Mouse (Mus musculus) heart, embryonic 14.5 days (tissue): ENCODE data around the gene Hoxc5. TPM values are rescaled to one million over a fixed set of nuclear protein-coding genes. Genes with fewer than 3 reads are reported as not detected.

Source experiments
- ATAC-seq: fragments of 200-750 bp; cut with Nextera tagmentation; 2 replicates; pipeline ENCODE4 v1.8.0; 2017; ENCODE audit warnings: low read depth, moderate TSS enrichment; ENCODE audit not compliant: insufficient number of reproducible peaks, insufficient read depth, low FRiP score
- H3K27ac ChIP-seq, 2 experiments: fragments of 200-500 bp in 1 of 2; fragments of 300-500 bp in 1 of 2; sonication (generic) in 1 of 2; replicated peaks in 1 of 2; 2 replicates each; pipeline ENCODE4 v1.5.1; 2012 to 2014; ENCODE audit warnings: low read depth in 2 of 2, low read length in 2 of 2, control low read depth in 1 of 2, mild to moderate bottlenecking in 1 of 2, mixed read lengths in 1 of 2; ENCODE audit not compliant: control insufficient read depth in 1 of 2, insufficient read depth in 1 of 2
- H3K27me3 ChIP-seq: fragments of 300-500 bp; sonication (generic); 2 replicates; pipeline ENCODE4 v1.6.1; 2014; ENCODE audit warnings: mild to moderate bottlenecking, low read length, control low read depth; ENCODE audit not compliant: control insufficient read depth, insufficient read depth
- H3K36me3 ChIP-seq: fragments of 300-500 bp; sonication (generic); 2 replicates; pipeline ENCODE4 v1.6.1; 2014; ENCODE audit warnings: mild to moderate bottlenecking, control low read depth, low read length, mixed read lengths; ENCODE audit not compliant: control insufficient read depth, insufficient read depth
- H3K4me1 ChIP-seq, 2 experiments: fragments of 200-500 bp in 1 of 2; fragments of 300-500 bp in 1 of 2; sonication (generic) in 1 of 2; 2 replicates each; pipeline ENCODE4 v1.6.1; 2012 to 2014; ENCODE audit warnings: low read length in 2 of 2, control low read depth in 1 of 2, mixed read lengths in 1 of 2; ENCODE audit not compliant: control insufficient read depth in 2 of 2, insufficient read depth in 2 of 2
- H3K4me2 ChIP-seq: fragments of 300-500 bp; sonication (generic); 2 replicates; pipeline ENCODE4 v1.6.1; 2014; ENCODE audit warnings: mild to moderate bottlenecking, low read length
- H3K4me3 ChIP-seq, 2 experiments: fragments of 200-500 bp in 1 of 2; fragments of 300-500 bp in 1 of 2; sonication (generic) in 1 of 2; 2 replicates each; pipeline ENCODE4 v1.5.1; 2012 to 2014; ENCODE audit warnings: low read length in 2 of 2, mild to moderate bottlenecking in 2 of 2, control low read depth in 1 of 2, low read depth in 1 of 2, moderate library complexity in 1 of 2; ENCODE audit not compliant: control insufficient read depth in 1 of 2, insufficient read depth in 1 of 2
- H3K9ac ChIP-seq: fragments of 300-500 bp; sonication (generic); 2 replicates; pipeline ENCODE4 v1.6.1; 2014; ENCODE audit warnings: mild to moderate bottlenecking, low read length
- H3K9me3 ChIP-seq: fragments of 300-500 bp; sonication (generic); 2 replicates; pipeline ENCODE4 v1.6.1; 2016; ENCODE audit warnings: low read length, control low read depth; ENCODE audit not compliant: control insufficient read depth
- WGBS: fragments of 180-500 bp; shearing (Covaris S2); extraction: QIAGEN DNeasy Blood & Tissue Kit; methylation state at CpG from one replicate; pipeline ENCODE4 v1.1.7; 2014; 5-methylcytosine and 5-hydroxymethylcytosine counted together
- polyA plus RNA-seq: library from polyadenylated mRNA; unstranded; fragments of >200 nt; fragmentation: Nextera tagmentation; extraction: Ambion mirVana; gene quantifications from 2 replicates; pipeline ENCODE4 v1.2.1, GENCODE M21; 2014

The Hoxc5 gene
- polyA plus RNA-seq, 1 experiment from 2014 or later: 0.07 TPM

- Histone ChIP-seq H3K36me3 (no peaks in the 10 kb centered on the region), H3K4me1 (peaks cover 9 to 12% of the 10 kb centered on the region in 2 experiments), H3K27ac (no peak overlapping the region), H3K9ac (no peak overlapping the region), H3K27me3 (peaks cover 99% of the 10 kb centered on the region), H3K4me3 (no peak overlapping the region), H3K4me2 (no peak overlapping the region), H3K9me3 (no peaks in the 10 kb centered on the region)
- WGBS: under 1% methylated on average over 17 of the region's 17 CpGs
- no peak for ATAC-seq
Measured at GRCm38 (mm10) chr15:103005308-103005707, 38.1 kb downstream of the Hoxc5 start.

GRCm38 (mm10) chr15:103005797-103006196, 38.6 kb downstream of the Hoxc5 start:
- H3K27me3 ChIP-seq: peaks cover 99% of the 10 kb centered on the region
- H3K9ac ChIP-seq: no peak overlapping the region
- 6% methylated on average over 5 of the region's 5 CpGs for WGBS
- ATAC-seq: no peak
- H3K4me2 ChIP-seq: no peak overlapping the region
- peaks cover 4 to 8% of the 10 kb centered on the region in 2 experiments for H3K4me1 ChIP-seq
- H3K4me3 ChIP-seq: no peak overlapping the region
- no peaks in the 10 kb centered on the region for H3K36me3 ChIP-seq
- H3K27ac ChIP-seq: no peak overlapping the region
- H3K9me3 ChIP-seq: no peaks in the 10 kb centered on the region

- 27% methylated on average over 1 of the region's 1 CpGs for WGBS
- H3K9ac ChIP-seq: no peak overlapping the region
- H3K4me3 ChIP-seq: no peak overlapping the region
- no peaks in the 10 kb centered on the region for H3K36me3 ChIP-seq
- H3K4me1 ChIP-seq: peaks cover 0 to 4% of the 10 kb centered on the region in 2 experiments; a peak in 2 of 4 replicates
- no peak for ATAC-seq
- no peaks in the 10 kb centered on the region for H3K9me3 ChIP-seq
- no peak overlapping the region for H3K27ac ChIP-seq
- no peak overlapping the region for H3K4me2 ChIP-seq
- H3K27me3 ChIP-seq: peaks cover 99% of the 10 kb centered on the region
Measured at GRCm38 (mm10) chr15:103006326-103006725, 39.1 kb downstream of the Hoxc5 start.

- H3K4me2 ChIP-seq: no peak overlapping the region
- H3K9ac ChIP-seq: no peak overlapping the region
- no peak for ATAC-seq
Measured at GRCm38 (mm10) chr15:103009265-103010111, 42.2 kb downstream of the Hoxc5 start.

GRCm38 (mm10) chr15:103010112-103010846, 43.0 kb downstream of the Hoxc5 start:
- Histone ChIP-seq H3K27ac (no peak overlapping the region), H3K9me3 (no peaks in the 10 kb centered on the region), H3K4me1 (0 out of 4 replicates have a peak, but pooled peaks cover 0 to 4% of the 10 kb centered on the region in 2 experiments), H3K9ac (no peak overlapping the region), H3K27me3 (peaks cover 98% of the 10 kb centered on the region), H3K4me2 (no peak overlapping the region), H3K36me3 (no peaks in the 10 kb centered on the region), H3K4me3 (no peak overlapping the region)
- ATAC-seq: no peak
- 2% methylated on average over 31 of the region's 31 CpGs for WGBS

More at GRCm38 (mm10) chr15:103009265-103010111, 42.2 kb downstream of the Hoxc5 start:
- peaks cover 98% of the 10 kb centered on the region for H3K27me3 ChIP-seq
- no peak overlapping the region for H3K27ac ChIP-seq
- WGBS: 2% methylated on average over 27 of the region's 27 CpGs
- no peaks in the 10 kb centered on the region for H3K9me3 ChIP-seq
- no peaks in the 10 kb centered on the region for H3K36me3 ChIP-seq
- H3K4me3 ChIP-seq: no peak overlapping the region
- 0 out of 4 replicates have a peak, but pooled peaks cover 0 to 4% of the 10 kb centered on the region in 2 experiments for H3K4me1 ChIP-seq

- H3K36me3 ChIP-seq: no peaks in the 10 kb centered on the region
- H3K27ac ChIP-seq: no peak overlapping the region
- no peak overlapping the region for H3K4me3 ChIP-seq
- no peak for ATAC-seq
- H3K9ac ChIP-seq: no peak overlapping the region
- H3K9me3 ChIP-seq: no peaks in the 10 kb centered on the region
- WGBS: 1% methylated on average over 28 of the region's 28 CpGs
- H3K4me1 ChIP-seq: 0 out of 4 replicates have a peak, but pooled peaks cover 0 to 4% of the 10 kb centered on the region in 2 experiments
- H3K4me2 ChIP-seq: no peak overlapping the region
- peaks cover 98% of the 10 kb centered on the region for H3K27me3 ChIP-seq
Measured at GRCm38 (mm10) chr15:103010847-103011555, 43.8 kb downstream of the Hoxc5 start.

GRCm38 (mm10) chr15:103011928-103012486, 44.8 kb downstream of the Hoxc5 start:
- H3K4me1 ChIP-seq: 0 out of 4 replicates have a peak, but pooled peaks cover 0 to 4% of the 10 kb centered on the region in 2 experiments
- H3K4me2 ChIP-seq: no peak overlapping the region
- H3K9ac ChIP-seq: no peak overlapping the region
- ATAC-seq: no peak
- H3K9me3 ChIP-seq: no peaks in the 10 kb centered on the region
- H3K36me3 ChIP-seq: no peaks in the 10 kb centered on the region
- no peak overlapping the region for H3K27ac ChIP-seq
- 2% methylated on average over 26 of the region's 26 CpGs for WGBS
- H3K27me3 ChIP-seq: peaks cover 98% of the 10 kb centered on the region
- no peak overlapping the region for H3K4me3 ChIP-seq
